Mouse (Mus musculus) neural tube, embryonic 13.5 days (tissue): ENCODE measurements around the gene Ache. TPM values are rescaled to one million over a fixed set of nuclear protein-coding genes. Genes with fewer than 3 reads are reported as not detected.

ENCODE experiments used
- ATAC-seq: fragments of 200-750 bp; cut with Nextera tagmentation; 2 replicates; pipeline ENCODE4 v1.8.0; 2017; ENCODE audit warnings: low read depth, mild to moderate bottlenecking, moderate TSS enrichment, moderate library complexity
- H3K27ac ChIP-seq: fragments of 300-500 bp; sonication (generic); replicated peaks from 2 replicates; pipeline ENCODE4 v1.5.1; 2015; ENCODE audit warnings: moderate library complexity, mild to moderate bottlenecking, inconsistent platforms
- H3K27me3 ChIP-seq: fragments of 300-500 bp; sonication (generic); 2 replicates; pipeline ENCODE4 v1.6.1; 2015; ENCODE audit warnings: mild to moderate bottlenecking, inconsistent platforms
- H3K36me3 ChIP-seq: fragments of 300-500 bp; sonication (generic); 2 replicates; pipeline ENCODE4 v1.6.1; 2015; ENCODE audit warnings: mild to moderate bottlenecking, inconsistent platforms
- H3K4me1 ChIP-seq: fragments of 300-500 bp; sonication (generic); replicated peaks from 2 replicates; pipeline ENCODE4 v1.6.1; 2015; ENCODE audit warnings: inconsistent platforms
- H3K4me2 ChIP-seq: fragments of 300-500 bp; sonication (generic); 2 replicates; pipeline ENCODE4 v1.6.1; 2015; ENCODE audit warnings: inconsistent platforms, mild to moderate bottlenecking, moderate library complexity
- H3K4me3 ChIP-seq: fragments of 300-500 bp; sonication (generic); 2 replicates; pipeline ENCODE4 v1.5.1; 2015; ENCODE audit warnings: mild to moderate bottlenecking, inconsistent platforms
- H3K9ac ChIP-seq: fragments of 300-500 bp; sonication (generic); 2 replicates; pipeline ENCODE4 v1.6.1; 2015; ENCODE audit warnings: moderate library complexity, mild to moderate bottlenecking, inconsistent platforms
- H3K9me3 ChIP-seq: fragments of 300-500 bp; sonication (generic); 2 replicates; pipeline ENCODE4 v1.6.1; 2016; ENCODE audit warnings: inconsistent platforms
- WGBS: fragments of 180-500 bp; shearing (Covaris S2); methylation state at CpG from one replicate; pipeline ENCODE4 v1.1.7; 2015; 5-methylcytosine and 5-hydroxymethylcytosine counted together
- polyA plus RNA-seq: library from polyadenylated mRNA; unstranded; fragments of >200 nt; fragmentation: Nextera tagmentation; extraction: Ambion mirVana; gene quantifications from 2 replicates; pipeline ENCODE4 v1.2.1, GENCODE M21; 2015

Gene Ache
- polyA plus RNA-seq, 1 experiment from 2014 or later: 40.6 TPM

DNA sequence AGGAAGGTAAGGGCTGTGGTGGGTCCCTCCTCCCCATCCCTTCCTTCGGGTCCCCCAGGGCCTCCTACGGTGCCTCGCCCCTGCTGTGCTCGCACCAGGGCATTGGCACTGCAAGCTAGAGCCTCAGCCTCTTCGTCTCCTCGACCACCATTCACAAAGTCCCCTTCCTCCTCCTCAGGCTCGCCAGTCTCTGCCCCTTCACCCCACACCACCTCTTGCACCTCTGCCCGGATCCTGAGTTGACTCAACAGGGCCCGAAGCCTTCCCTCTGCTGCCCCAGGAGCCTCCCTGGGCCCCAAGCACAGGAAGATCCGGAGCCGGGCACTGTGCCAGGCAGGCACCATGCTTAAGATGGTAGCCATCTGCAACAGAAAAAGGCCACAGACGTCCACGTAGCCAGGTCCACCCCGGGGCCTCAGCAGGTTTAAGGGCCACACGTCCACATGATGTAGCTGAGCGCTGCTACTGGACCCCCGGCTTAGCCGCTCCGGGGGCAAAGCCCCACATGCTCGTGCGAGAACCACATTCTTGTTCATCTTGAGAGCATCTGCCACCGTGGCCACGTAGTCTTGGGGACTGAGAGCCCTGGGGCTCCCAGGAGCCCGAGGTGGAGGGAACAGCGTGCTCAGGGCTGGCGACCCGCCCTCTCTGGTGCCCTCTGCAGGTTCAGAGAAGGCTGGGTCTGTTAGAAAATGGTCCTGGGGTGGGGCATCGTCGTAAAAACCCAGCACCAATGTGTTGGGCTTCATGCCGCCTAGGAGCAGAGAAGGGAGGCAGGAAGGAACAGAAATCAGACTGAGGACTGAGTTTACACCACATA, 28.0 kb downstream of the Ache start:
- H3K27me3 ChIP-seq: no peaks in the 10 kb centered on the region
- ATAC-seq: 0 out of 2 replicates have a peak, but pooled peaks have one; percentile 11

DNA sequence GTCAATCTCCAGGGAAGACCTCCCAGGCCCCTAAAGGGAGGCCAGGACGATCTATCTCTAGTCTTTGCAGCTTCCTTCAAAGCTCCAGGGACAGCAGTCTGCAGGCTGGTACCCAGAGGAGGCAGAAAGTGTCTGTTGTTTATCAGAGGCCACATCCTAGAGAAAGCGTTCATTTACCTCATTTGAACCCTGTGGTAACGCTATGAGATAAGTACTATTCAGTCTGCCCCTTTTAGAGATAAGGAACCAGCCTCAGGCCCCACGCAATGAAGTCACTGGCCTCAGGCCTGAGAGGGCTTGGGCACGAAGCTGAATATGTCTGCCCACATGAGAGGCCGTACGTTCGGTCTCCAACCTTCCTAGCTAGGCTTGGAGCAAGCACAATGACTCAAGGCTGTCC, 30.0 kb downstream of the Ache start:
- 91% methylated on average over 8 of the region's 8 CpGs for WGBS
- Histone ChIP-seq H3K27me3 (no peaks in the 10 kb centered on the region), H3K27ac (no peak overlapping the region), H3K9me3 (no peaks in the 10 kb centered on the region), H3K4me3 (no peak overlapping the region), H3K36me3 (peaks cover 61% of the 10 kb centered on the region), H3K4me1 (peaks cover 32% of the 10 kb centered on the region), H3K9ac (no peak overlapping the region), H3K4me2 (no peak overlapping the region)
- no peak for ATAC-seq

More for the DNA sequence above, 28.0 kb downstream of the Ache start:
- Histone ChIP-seq H3K4me1 (peaks cover 37% of the 10 kb centered on the region), H3K4me2 (peak overlapping the region; percentile 60), H3K36me3 (peaks cover 57% of the 10 kb centered on the region), H3K9me3 (no peaks in the 10 kb centered on the region), H3K4me3 (no peak overlapping the region), H3K27ac (peak overlapping the region; percentile 79), H3K9ac (peak overlapping the region; percentile 75; the same call in 1 of the 2 replicates)
- whole genome bisulfite sequencing: 33% methylated on average over 30 of the region's 30 CpGs

DNA sequence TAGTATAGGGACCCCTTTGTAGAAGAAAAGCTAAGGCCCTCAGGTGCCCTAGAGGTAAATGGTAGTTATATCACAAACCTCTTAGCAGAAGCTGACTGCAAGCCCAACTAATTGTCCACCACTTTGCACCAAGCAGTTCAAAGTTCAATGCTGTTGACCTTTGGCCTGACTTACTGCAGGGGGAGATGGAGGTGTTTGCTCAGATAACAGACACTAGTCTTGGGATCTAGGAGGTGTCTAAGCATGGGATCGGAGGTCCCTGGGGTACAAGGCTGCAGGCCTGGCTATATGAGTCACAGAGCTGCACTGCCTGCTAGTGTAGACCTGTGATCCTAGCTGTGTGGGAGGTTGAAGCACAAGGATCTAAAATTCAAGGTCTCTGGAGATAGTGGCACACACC, 31.3 kb downstream of the Ache start:
- WGBS: 100% methylated on average over 1 of the region's 1 CpGs
- ATAC-seq: no peak
- H3K4me3 ChIP-seq: no peak overlapping the region
- peaks cover 73% of the 10 kb centered on the region for H3K36me3 ChIP-seq
- no peak overlapping the region for H3K4me2 ChIP-seq
- H3K4me1 ChIP-seq: peaks cover 20% of the 10 kb centered on the region
- no peaks in the 10 kb centered on the region for H3K27me3 ChIP-seq
- no peak overlapping the region for H3K9ac ChIP-seq
- H3K27ac ChIP-seq: no peak overlapping the region
- no peaks in the 10 kb centered on the region for H3K9me3 ChIP-seq

DNA sequence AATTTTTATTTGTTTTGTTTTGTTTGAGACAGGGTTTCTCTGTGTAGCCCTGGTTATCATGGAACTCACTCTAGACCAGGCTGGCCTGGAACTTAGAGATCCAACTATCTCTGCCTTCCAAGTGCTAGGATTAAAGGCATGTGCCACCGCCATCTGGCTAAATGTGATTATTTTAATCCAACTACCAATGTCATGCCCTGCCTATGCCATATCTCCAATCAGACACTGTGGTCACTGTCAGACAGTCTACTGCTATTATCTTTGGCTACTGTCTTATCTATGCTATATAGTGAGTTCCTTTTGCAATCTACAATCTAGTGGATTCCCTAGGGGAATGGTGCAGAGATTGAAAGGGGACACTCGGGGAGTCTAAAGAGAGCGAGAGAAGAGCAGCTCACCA, 33.7 kb downstream of the Ache start:
- no peak overlapping the region for H3K4me2 ChIP-seq
- ATAC-seq: no peak

DNA sequence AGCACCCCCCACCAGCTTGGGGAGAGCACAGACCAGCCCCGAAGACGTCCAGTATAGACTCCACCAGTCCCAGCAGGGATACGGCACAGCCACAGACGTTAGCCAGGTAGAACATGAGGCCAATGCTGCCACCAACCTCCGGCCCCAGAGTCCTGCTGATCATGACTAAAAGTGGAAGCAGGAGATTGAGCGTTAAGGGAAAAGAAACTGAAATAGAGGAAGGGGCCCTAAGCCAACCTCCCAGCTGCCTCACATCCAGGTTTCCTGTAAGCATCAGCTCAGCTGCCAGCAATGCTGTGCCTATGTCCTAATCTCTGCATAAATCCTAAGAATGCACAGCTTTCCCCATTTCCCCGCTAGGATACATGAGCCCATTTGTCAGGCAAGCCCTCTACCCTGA, 43.6 kb downstream of the Ache start:
- Histone ChIP-seq H3K27ac (no peak overlapping the region), H3K4me3 (no peak overlapping the region), H3K4me1 (peaks cover 25% of the 10 kb centered on the region), H3K36me3 (peaks cover 25% of the 10 kb centered on the region), H3K4me2 (no peak overlapping the region), H3K9me3 (no peaks in the 10 kb centered on the region), H3K9ac (no peak overlapping the region), H3K27me3 (no peaks in the 10 kb centered on the region)
- 92% methylated on average over 7 of the region's 7 CpGs for WGBS
- no peak for ATAC-seq

More for the DNA sequence above, 33.7 kb downstream of the Ache start:
- no peaks in the 10 kb centered on the region for H3K27me3 ChIP-seq
- H3K4me3 ChIP-seq: no peak overlapping the region
- H3K36me3 ChIP-seq: peaks cover 86% of the 10 kb centered on the region
- H3K4me1 ChIP-seq: no peaks in the 10 kb centered on the region
- H3K9me3 ChIP-seq: no peaks in the 10 kb centered on the region
- H3K9ac ChIP-seq: no peak overlapping the region
- 100% methylated on average over 3 of the region's 3 CpGs for WGBS
- H3K27ac ChIP-seq: no peak overlapping the region

DNA sequence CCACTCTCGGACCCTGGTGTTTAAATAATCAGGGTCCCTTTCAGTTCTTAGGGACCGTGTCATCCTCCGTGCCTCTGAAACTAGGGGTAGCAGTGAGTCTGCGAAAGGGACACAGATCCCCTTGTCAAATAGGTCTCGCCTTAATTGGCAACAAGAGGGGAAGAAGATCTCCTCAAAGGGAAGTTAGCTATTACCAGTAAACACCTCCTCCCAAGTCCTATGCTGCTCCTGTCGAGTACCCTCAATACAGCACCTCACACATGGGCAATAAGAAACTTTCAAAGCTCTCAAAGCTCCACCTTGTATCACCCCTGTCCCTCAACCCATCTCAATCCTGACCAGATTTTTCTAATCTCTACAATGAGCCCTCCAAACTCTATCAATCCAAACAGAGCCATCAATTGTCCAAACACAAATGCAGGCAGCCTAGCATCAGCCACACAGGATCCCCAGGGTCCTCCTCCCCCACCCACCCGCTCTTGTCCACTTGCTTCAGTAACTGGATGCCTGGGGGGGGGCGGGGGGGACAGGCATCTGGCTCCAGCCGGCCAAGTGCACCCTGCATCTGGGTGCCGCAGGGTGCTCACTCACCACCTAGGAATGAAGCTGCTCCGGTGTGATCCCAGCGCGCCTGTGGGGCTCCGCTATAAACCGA, 45.7 kb downstream of the Ache start:
- peak overlapping the region; percentile 87 for H3K9ac ChIP-seq
- H3K9me3 ChIP-seq: no peaks in the 10 kb centered on the region
- peak overlapping the region; percentile 65 for H3K4me3 ChIP-seq
- peaks cover 5% of the 10 kb centered on the region; the same call in 1 of the 2 replicates for H3K36me3 ChIP-seq
- peak overlapping the region; percentile 92 for H3K4me2 ChIP-seq
- 12% methylated on average over 15 of the region's 15 CpGs for WGBS
- peak; percentile 32 for ATAC-seq
- peaks cover 31% of the 10 kb centered on the region for H3K4me1 ChIP-seq
- peak overlapping the region; percentile 79 for H3K27ac ChIP-seq
- H3K27me3 ChIP-seq: no peaks in the 10 kb centered on the region; the same call in 1 of the 2 replicates

DNA sequence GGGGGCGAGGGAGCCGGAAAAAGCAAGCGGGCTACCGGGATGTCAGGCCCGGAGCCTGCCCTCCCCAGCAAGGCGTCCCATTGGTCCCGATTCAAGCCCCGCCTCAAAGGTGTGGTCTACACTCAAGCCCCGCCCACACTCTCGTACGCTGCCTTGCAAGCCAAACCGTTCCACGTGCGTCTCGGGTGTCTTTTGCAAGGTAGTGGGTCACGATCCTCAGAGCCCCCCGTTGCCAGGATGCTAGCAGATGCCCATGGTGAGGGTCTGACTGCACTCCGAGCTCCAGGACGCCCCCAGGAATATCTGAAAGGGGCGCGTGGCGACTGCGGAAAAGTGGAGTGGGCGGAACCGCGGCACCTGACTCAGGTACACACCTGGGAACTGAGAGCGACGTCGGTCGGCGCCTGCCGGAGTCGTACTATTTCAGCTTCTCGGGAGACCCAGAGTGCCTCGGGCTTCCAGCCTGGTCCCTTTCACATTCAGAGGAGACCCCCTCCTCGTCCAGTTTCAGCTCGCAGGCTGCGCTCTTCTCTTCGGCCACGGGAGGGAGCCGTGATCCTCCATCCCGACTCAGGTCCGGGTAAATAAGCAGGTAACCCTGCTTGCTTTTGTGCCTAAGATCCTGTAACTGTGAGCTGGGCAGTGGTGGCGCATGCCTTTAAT, 46.3 kb downstream of the Ache start, which contains the start of gene Slc12a9:
Gene Slc12a9, minus strand, starts transcription at position 86 of the 663 bp plus-strand sequence.
- Histone ChIP-seq H3K27me3 (no peaks in the 10 kb centered on the region; the same call in 1 of the 2 replicates), H3K9ac (peak within 1 kb of the TSS; percentile 87), H3K4me1 (peaks cover 33% of the 10 kb centered on the region), H3K9me3 (no peaks in the 10 kb centered on the region), H3K4me2 (peak within 1 kb of the TSS; percentile 92), H3K36me3 (no peaks in the 10 kb centered on the region; the same call in 1 of the 2 replicates), H3K4me3 (peak within 1 kb of the TSS; percentile 65), H3K27ac (peak within 1 kb of the TSS; percentile 79)
- WGBS: under 1% methylated on average over 44 of the region's 44 CpGs
- peak; percentile 92 for ATAC-seq

DNA sequence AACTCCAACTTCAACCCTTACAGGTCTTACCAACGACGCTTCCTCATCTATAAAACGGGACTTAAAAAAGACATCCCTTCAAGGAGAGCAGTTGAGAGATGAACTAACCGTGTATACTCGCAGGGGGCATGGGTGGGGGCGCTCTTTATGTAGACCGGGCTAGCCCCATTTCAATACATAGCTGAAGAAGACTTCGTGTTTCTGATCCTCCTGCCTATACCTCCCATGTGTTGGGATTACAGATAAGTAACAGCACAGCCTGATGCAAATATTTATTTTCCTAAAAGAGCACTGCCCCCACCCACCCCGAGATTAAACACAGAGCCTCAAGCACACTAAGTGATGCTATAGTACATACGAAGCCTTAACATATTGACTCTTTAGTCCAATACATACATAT, 47.0 kb downstream of the Ache start:
- peak overlapping the region; percentile 92 for H3K4me2 ChIP-seq
- H3K9ac ChIP-seq: no peak overlapping the region
- no peaks in the 10 kb centered on the region for H3K9me3 ChIP-seq
- no peaks in the 10 kb centered on the region; the same call in 1 of the 2 replicates for H3K27me3 ChIP-seq
- no peak for ATAC-seq
- 55% methylated on average over 10 of the region's 10 CpGs for WGBS
- no peak overlapping the region for H3K27ac ChIP-seq
- H3K4me3 ChIP-seq: peak overlapping the region; percentile 65
- H3K36me3 ChIP-seq: no peaks in the 10 kb centered on the region; the same call in 1 of the 2 replicates
- H3K4me1 ChIP-seq: peaks cover 40% of the 10 kb centered on the region

DNA sequence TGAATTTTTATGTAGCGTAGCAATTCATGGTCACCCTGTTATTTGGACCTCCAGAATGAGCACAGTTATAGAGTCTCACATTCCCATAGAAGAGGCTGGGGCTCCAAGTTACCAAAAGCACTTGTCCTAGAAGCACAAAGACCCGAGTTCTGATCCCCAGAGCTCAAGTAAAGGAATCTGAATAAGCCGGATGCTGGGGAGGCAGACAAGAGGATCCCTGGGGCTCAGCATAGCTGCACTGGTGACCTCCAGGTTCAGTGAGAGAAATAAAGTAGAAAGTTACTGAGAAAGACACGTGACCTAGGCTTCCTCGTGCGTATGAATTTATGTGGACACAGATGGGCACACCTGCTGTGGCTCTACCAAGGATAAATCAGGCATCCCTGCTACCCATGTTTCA, 47.7 kb downstream of the Ache start:
- Histone ChIP-seq H3K4me2 (no peak overlapping the region), H3K27me3 (no peaks in the 10 kb centered on the region; the same call in 1 of the 2 replicates), H3K36me3 (no peaks in the 10 kb centered on the region), H3K9ac (no peak overlapping the region), H3K27ac (no peak overlapping the region), H3K9me3 (no peaks in the 10 kb centered on the region), H3K4me3 (no peak overlapping the region), H3K4me1 (peaks cover 48% of the 10 kb centered on the region)
- no peak for ATAC-seq
- WGBS: 76% methylated on average over 6 of the region's 6 CpGs

DNA sequence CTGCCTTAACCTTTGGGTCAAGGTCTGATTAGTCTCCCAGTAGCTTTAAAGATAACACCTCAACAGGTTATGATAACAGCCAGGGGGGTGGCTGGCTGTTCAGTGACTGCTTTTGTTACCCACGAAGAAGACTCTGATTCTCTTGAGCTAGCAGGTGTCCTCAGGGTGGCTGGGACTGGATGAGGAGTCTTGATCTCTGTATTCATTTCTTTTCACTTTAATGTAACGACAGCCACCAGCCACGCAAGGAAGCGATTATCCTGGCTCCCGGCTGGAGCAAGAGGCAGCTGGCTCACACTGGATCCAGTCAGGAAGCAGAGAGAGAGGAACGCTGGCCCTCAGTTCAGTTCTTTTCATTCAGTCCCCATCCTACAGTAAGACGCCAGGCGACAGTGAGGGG, 49.9 kb downstream of the Ache start:
- no peaks in the 10 kb centered on the region; the same call in 1 of the 2 replicates for H3K27me3 ChIP-seq
- no peak overlapping the region for H3K27ac ChIP-seq
- H3K9ac ChIP-seq: no peak overlapping the region
- ATAC-seq: no peak
- H3K4me1 ChIP-seq: peaks cover 45% of the 10 kb centered on the region
- WGBS: 66% methylated on average over 8 of the region's 8 CpGs
- H3K36me3 ChIP-seq: no peaks in the 10 kb centered on the region
- H3K9me3 ChIP-seq: no peaks in the 10 kb centered on the region
- H3K4me2 ChIP-seq: no peak overlapping the region
- no peak overlapping the region for H3K4me3 ChIP-seq

DNA sequence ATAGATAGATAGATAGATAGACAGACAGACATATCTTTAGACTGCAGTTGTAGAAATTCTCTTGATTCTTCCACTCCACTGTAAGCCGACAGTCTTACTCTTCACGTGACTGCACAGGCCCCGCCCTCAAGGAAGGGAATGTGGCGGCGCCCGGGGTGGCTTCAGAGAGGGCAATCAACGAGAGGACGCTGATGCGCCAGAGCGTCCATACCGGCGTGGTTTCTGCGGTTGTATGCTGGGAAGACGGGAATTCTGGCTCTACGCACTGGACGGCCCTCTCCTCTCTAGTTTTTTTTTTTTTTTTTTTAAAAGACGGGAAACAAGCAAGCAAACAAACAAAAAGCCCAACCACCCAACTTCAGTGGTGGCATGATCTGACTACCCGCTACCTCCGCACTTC, 50.9 kb downstream of the Ache start:
- ATAC-seq: peak; percentile 82
- Histone ChIP-seq H3K27ac (peak overlapping the region; percentile 83), H3K36me3 (no peaks in the 10 kb centered on the region), H3K4me3 (peak overlapping the region; percentile 42), H3K4me2 (peak overlapping the region; percentile 83), H3K9me3 (no peaks in the 10 kb centered on the region), H3K9ac (peak overlapping the region; percentile 74), H3K4me1 (peaks cover 34% of the 10 kb centered on the region), H3K27me3 (no peaks in the 10 kb centered on the region; the same call in 1 of the 2 replicates)
- under 1% methylated on average over 19 of the region's 19 CpGs for WGBS
